Mouse (Mus musculus): ENCODE results near the gene Gm20388. TPM values are rescaled to one million over a fixed set of nuclear protein-coding genes. Genes with fewer than 3 reads are reported as not detected.

Gm20388 gene
- polyA plus RNA-seq, 1 experiment from 2014 or later, result 1.4 TPM

DNA sequence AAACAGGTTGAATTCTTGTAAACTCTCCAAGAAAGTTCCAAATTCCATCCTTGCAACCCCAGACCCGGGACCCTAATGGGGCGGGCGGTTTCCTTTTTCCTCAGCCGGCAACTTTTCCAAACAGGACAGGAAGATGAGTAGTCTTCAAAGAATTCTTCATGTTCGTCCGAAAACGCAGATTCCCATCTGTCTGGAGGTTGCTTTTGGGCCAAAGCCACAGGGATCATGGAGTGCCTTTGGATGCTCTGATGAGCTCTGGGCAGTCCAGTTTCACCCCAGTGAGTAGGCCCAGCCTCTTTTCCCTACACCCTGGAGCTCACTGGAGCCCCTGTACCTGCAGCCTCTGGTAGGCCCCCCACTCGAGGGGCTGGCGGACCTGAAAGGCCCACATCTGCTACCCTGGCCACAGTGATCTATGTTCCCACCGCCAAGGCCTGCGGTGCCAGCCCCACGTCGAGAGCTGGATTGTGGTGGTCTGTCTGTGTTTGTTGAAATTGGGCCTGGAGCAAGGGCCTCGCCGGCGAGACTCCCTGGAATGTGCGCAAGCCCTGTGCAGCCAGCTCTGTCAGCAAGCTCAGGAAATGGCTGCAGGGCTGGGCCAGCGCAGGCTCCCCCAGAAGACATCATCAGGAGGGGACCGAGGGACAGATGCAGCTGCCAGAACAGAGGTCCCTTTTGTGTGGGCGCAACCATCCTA is 1567.4 kb downstream of the Gm20388 start:
- no peak overlapping the region for H3K27ac ChIP-seq (ENCODE audit: low read length)
- ATAC-seq (ENCODE audit: low read depth), result no peak

DNA sequence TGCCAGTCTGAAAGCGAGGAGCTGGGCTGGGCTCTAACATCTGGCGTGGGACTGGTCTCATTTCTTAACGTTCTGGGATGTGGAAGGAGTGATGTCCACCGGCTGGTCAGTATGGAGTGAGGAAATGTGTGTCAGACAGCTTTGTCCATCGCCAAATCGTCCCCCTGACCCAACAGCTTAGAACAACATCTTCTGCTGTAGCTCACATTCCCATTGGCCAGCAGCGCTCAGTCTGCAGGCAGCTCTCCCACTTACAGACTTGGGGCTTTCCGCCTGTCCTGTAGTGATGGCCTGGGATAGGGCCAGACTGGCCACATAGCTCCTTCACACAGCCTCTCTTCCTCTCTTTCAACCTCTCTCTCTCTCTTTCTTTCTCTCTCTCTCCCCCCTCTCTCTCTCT is 1568.5 kb downstream of the Gm20388 start:
- no peaks in the 10 kb centered on the region for H3K9me3 ChIP-seq (replicated peaks; ENCODE audit: control insufficient read depth, low read length)
- H3K4me3 ChIP-seq (ENCODE audit: low read depth, low read length), result no peak overlapping the region
- H3K4me1 ChIP-seq (ENCODE audit: control insufficient read depth, low read depth, low read length), result no peaks in the 10 kb centered on the region
- no peak overlapping the region for H3K9ac ChIP-seq (ENCODE audit: low read depth, low read length)
- no peak overlapping the region for H3K4me2 ChIP-seq (ENCODE audit: low read depth, low read length)
- ATAC-seq (ENCODE audit: low read depth), result no peak
- peaks cover 3% of the 10 kb centered on the region; the same call in 1 of the 2 replicates for H3K27me3 ChIP-seq (ENCODE audit: control insufficient read depth, insufficient read depth, low read depth, low read length)
- no peaks in the 10 kb centered on the region for H3K36me3 ChIP-seq (ENCODE audit: control insufficient read depth, insufficient read depth)
- H3K27ac ChIP-seq (ENCODE audit: low read length), result no peak overlapping the region
- 67% methylated on average over 8 of the region's 8 CpGs for WGBS (ENCODE audit: insufficient replicate concordance)

More for the DNA sequence above, 1567.4 kb downstream of the Gm20388 start:
- H3K36me3 ChIP-seq (ENCODE audit: control insufficient read depth, insufficient read depth), result no peaks in the 10 kb centered on the region
- no peaks in the 10 kb centered on the region for H3K9me3 ChIP-seq (replicated peaks; ENCODE audit: control insufficient read depth, low read length)
- H3K4me1 ChIP-seq (ENCODE audit: control insufficient read depth, low read depth, low read length), result no peaks in the 10 kb centered on the region
- H3K4me3 ChIP-seq (ENCODE audit: low read depth, low read length), result no peak overlapping the region
- H3K27me3 ChIP-seq (ENCODE audit: control insufficient read depth, insufficient read depth, low read depth, low read length), result peaks cover 4% of the 10 kb centered on the region; the same call in 1 of the 2 replicates
- H3K4me2 ChIP-seq (ENCODE audit: low read depth, low read length), result no peak overlapping the region
- H3K9ac ChIP-seq (ENCODE audit: low read depth, low read length), result no peak overlapping the region
- 56% methylated on average over 20 of the region's 20 CpGs for WGBS (ENCODE audit: insufficient replicate concordance)

DNA sequence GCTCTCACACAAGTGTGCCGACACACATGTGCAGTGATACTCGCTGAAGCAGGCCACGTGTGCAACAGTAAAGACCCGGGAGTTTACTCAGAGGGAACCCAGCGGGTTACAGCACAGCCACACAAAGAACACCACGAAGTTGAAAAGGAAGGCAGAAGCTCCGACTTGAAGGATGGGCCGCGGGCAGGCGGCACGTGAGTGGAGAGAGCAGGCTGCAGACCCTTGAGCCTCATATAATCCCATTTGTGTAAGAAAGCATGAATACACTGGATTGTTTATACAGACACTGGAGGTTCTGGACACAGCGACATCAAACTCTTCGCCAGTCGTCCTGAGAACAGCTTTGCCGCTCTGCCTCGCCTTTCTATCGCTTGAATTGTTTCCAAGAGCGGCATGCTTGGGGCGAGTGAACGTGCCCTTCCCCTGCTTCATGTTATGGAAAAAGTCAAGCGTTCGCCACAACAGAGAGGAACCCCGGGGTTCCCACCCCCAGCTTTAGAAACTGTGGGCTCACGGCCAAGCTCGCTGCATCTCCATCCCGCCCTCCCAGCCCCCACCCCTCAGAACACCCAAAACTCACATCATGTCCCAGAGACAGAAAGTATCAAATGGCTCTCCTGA is 1569.9 kb downstream of the Gm20388 start:
- H3K27me3 ChIP-seq (ENCODE audit: control insufficient read depth, insufficient read depth, low read depth, low read length), result no peaks in the 10 kb centered on the region
- no peak overlapping the region for H3K27ac ChIP-seq (ENCODE audit: low read length)
- no peak for ATAC-seq (ENCODE audit: low read depth)
- H3K4me3 ChIP-seq (ENCODE audit: low read depth, low read length), result no peak overlapping the region
- no peak overlapping the region for H3K9ac ChIP-seq (ENCODE audit: low read depth, low read length)
- no peaks in the 10 kb centered on the region for H3K4me1 ChIP-seq (ENCODE audit: control insufficient read depth, low read depth, low read length)
- H3K4me2 ChIP-seq (ENCODE audit: low read depth, low read length), result no peak overlapping the region
- 65% methylated on average over 26 of the region's 26 CpGs for WGBS (ENCODE audit: insufficient replicate concordance)
- no peaks in the 10 kb centered on the region for H3K9me3 ChIP-seq (replicated peaks; ENCODE audit: control insufficient read depth, low read length)
- H3K36me3 ChIP-seq (ENCODE audit: control insufficient read depth, insufficient read depth), result no peaks in the 10 kb centered on the region

DNA sequence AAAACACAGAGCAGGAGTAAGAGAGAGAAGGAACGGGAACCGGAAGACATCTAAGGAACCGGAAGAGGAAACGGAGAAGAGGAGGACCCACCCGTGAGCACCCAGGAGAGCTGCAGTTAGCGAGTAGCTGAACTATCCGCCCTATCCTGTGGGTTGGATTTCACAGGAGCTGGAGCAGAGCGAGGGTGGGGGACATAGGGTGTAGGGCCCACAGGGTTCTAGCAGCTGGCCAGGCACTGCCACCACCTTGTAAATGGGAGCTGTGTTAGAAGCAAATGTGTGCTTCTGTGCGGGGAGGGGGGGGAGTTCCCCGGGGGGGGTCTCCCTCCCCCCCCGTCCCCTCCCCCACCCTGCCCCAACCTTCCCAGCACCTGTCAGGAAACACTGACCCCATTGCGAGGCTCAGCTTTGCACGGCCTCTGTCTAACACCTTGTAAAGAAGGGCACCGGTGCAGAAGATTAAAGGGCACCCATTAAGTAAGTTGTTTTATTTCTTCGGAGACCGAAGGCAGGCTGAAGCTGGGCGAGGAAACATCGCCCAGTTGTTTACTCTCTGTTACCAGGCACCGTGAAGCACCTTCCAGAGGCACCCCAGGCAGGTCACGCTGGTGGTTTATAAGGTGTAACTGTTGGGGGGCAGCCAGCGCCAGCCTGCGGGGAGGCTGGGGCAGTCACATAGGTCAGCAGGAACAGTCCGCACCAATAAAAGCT is 1573.6 kb downstream of the Gm20388 start:
- Histone ChIP-seq H3K9ac (ENCODE audit: low read depth, low read length) (no peak overlapping the region), H3K4me2 (ENCODE audit: low read depth, low read length) (no peak overlapping the region), H3K36me3 (ENCODE audit: control insufficient read depth, insufficient read depth) (no peaks in the 10 kb centered on the region), H3K27me3 (ENCODE audit: control insufficient read depth, insufficient read depth, low read depth, low read length) (no peaks in the 10 kb centered on the region), H3K27ac (ENCODE audit: low read length) (no peak overlapping the region), H3K4me3 (ENCODE audit: low read depth, low read length) (no peak overlapping the region), H3K4me1 (ENCODE audit: control insufficient read depth, low read depth, low read length) (no peaks in the 10 kb centered on the region), H3K9me3 (replicated peaks; ENCODE audit: control insufficient read depth, low read length) (no peaks in the 10 kb centered on the region)
- 48% methylated on average over 23 of the region's 23 CpGs for WGBS (ENCODE audit: insufficient replicate concordance)
- no peak for ATAC-seq (ENCODE audit: low read depth)

DNA sequence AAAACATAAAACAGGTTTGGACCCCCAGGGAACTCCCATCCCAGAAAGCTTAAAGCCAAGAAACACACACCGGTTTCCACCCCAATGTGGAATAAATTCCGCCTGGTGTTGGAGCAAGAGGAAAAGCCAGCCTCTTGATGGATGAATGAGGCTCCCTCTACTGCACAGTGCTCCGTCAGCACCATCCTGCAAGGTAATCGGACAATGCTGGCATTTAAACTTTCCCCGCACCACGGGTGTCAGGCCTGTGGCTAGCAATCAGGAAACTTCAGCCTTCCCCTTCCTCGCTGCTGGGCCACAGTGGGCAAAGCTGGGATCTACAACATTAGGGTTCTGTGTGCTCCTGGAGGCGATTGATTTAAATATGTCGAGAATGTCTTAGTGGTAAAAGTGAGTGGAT is 1581.0 kb downstream of the Gm20388 start:
- Histone ChIP-seq H3K4me3 (ENCODE audit: low read depth, low read length) (no peak overlapping the region), H3K4me2 (ENCODE audit: low read depth, low read length) (no peak overlapping the region), H3K9ac (ENCODE audit: low read depth, low read length) (no peak overlapping the region), H3K4me1 (ENCODE audit: control insufficient read depth, low read depth, low read length) (no peaks in the 10 kb centered on the region), H3K9me3 (replicated peaks; ENCODE audit: control insufficient read depth, low read length) (no peaks in the 10 kb centered on the region), H3K27ac (ENCODE audit: low read length) (no peak overlapping the region), H3K36me3 (ENCODE audit: control insufficient read depth, insufficient read depth) (no peaks in the 10 kb centered on the region), H3K27me3 (ENCODE audit: control insufficient read depth, insufficient read depth, low read depth, low read length) (no peaks in the 10 kb centered on the region)
- 46% methylated on average over 9 of the region's 9 CpGs for whole genome bisulfite sequencing (ENCODE audit: insufficient replicate concordance)
- no peak for ATAC-seq (ENCODE audit: low read depth)

DNA sequence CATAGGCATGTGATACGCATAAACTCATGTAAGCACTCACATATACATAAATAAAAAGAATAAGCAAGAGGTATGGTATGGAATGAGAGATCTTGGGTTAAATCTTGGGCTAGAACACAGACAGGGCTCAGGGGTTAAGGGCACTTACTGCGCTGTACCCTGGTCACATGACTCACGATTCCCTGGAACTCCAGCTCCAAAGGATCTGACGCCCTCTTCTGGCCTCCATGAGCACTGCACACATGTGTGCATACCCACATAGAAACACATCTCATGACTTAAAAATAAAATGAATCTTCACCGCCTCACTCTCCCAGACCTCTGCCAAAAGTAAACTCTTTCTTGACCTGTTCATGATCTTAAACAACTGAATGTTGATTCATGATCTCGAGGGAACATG is 1587.0 kb downstream of the Gm20388 start:
- Histone ChIP-seq H3K4me3 (ENCODE audit: low read depth, low read length) (no peak overlapping the region), H3K4me2 (ENCODE audit: low read depth, low read length) (no peak overlapping the region), H3K4me1 (ENCODE audit: control insufficient read depth, low read depth, low read length) (no peaks in the 10 kb centered on the region), H3K27me3 (ENCODE audit: control insufficient read depth, insufficient read depth, low read depth, low read length) (no peaks in the 10 kb centered on the region), H3K9ac (ENCODE audit: low read depth, low read length) (no peak overlapping the region), H3K36me3 (ENCODE audit: control insufficient read depth, insufficient read depth) (no peaks in the 10 kb centered on the region), H3K9me3 (replicated peaks; ENCODE audit: control insufficient read depth, low read length) (no peaks in the 10 kb centered on the region), H3K27ac (ENCODE audit: low read length) (no peak overlapping the region)
- ATAC-seq (ENCODE audit: low read depth), result no peak
- WGBS (ENCODE audit: insufficient replicate concordance), result 62% methylated on average over 6 of the region's 6 CpGs

DNA sequence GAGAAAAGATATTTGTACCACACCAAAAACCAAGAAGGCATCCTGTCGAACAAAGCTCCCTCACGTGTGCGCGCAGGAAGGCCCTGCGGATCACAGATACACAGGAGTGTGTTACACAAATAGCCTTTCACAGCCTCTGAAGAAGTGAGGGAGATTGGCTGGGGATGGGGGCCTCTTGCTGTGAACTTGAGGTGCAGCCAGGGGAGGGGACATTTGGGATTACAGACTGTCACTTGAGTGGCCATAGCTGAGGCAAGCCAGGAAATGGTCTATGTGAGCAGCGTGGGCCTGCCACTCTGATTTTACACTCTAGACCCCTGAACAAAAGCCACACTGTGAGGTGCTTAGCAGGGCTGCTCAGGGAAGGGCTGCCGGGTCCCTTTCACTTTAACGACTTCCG is 1601.1 kb downstream of the Gm20388 start:
- no peak overlapping the region for H3K4me3 ChIP-seq (ENCODE audit: low read depth, low read length)
- no peaks in the 10 kb centered on the region for H3K4me1 ChIP-seq (ENCODE audit: control insufficient read depth, low read depth, low read length)
- H3K4me2 ChIP-seq (ENCODE audit: low read depth, low read length), result no peak overlapping the region
- H3K9ac ChIP-seq (ENCODE audit: low read depth, low read length), result no peak overlapping the region
- no peaks in the 10 kb centered on the region for H3K36me3 ChIP-seq (ENCODE audit: control insufficient read depth, insufficient read depth)
- no peaks in the 10 kb centered on the region; the same call in 1 of the 2 replicates for H3K27me3 ChIP-seq (ENCODE audit: control insufficient read depth, insufficient read depth, low read depth, low read length)
- no peak for ATAC-seq (ENCODE audit: low read depth)
- H3K27ac ChIP-seq (ENCODE audit: low read length), result no peak overlapping the region
- no peaks in the 10 kb centered on the region for H3K9me3 ChIP-seq (replicated peaks; ENCODE audit: control insufficient read depth, low read length)
- WGBS (ENCODE audit: insufficient replicate concordance), result 51% methylated on average over 9 of the region's 9 CpGs

DNA sequence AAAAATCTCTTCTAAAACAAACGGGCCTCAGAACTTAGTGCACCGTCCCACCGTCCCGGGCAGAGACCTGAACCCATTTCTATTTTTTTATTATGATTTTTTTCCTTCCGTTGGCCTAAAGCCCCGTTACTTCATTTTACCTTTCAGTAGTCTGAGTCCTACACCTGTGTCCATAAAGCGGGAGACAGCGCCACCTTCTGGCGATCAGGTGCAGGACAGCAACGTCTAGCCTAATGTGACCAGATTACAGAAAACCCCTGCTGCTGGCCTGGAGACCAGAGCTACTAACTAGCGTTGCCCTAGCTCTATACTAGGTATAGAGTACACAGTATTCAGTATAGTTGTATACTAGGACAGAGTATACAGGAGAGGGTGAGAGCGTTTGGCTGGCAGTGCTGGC is 1602.8 kb downstream of the Gm20388 start:
- no peak overlapping the region for H3K4me3 ChIP-seq (ENCODE audit: low read depth, low read length)
- H3K4me1 ChIP-seq (ENCODE audit: control insufficient read depth, low read depth, low read length), result no peaks in the 10 kb centered on the region
- no peak overlapping the region for H3K27ac ChIP-seq (ENCODE audit: low read length)
- no peaks in the 10 kb centered on the region for H3K36me3 ChIP-seq (ENCODE audit: control insufficient read depth, insufficient read depth)
- H3K27me3 ChIP-seq (ENCODE audit: control insufficient read depth, insufficient read depth, low read depth, low read length), result no peaks in the 10 kb centered on the region; the same call in 1 of the 2 replicates
- H3K9ac ChIP-seq (ENCODE audit: low read depth, low read length), result no peak overlapping the region
- 6% methylated on average over 12 of the region's 12 CpGs for WGBS (ENCODE audit: insufficient replicate concordance)
- H3K9me3 ChIP-seq (replicated peaks; ENCODE audit: control insufficient read depth, low read length), result no peaks in the 10 kb centered on the region
- H3K4me2 ChIP-seq (ENCODE audit: low read depth, low read length), result no peak overlapping the region
- no peak for ATAC-seq (ENCODE audit: low read depth)

Data from liver, embryonic 16.5 days (tissue).